Mouse (Mus musculus) forebrain, embryonic 16.5 days (tissue): ENCODE results near the gene Rpl21. TPM values are rescaled to one million over a fixed set of nuclear protein-coding genes. Genes with fewer than 3 reads are reported as not detected.

Experiments
- ATAC-seq: fragments of 200-750 bp; cut with Nextera tagmentation; 2 replicates; pipeline ENCODE4 v1.8.0; 2017; ENCODE audit warnings: mild to moderate bottlenecking, moderate library complexity
- H3K27ac ChIP-seq: fragments of 300-500 bp; sonication (generic); 2 replicates; pipeline ENCODE4 v1.5.1; 2014; ENCODE audit warnings: low read length, control low read depth
- H3K27me3 ChIP-seq: fragments of 300-500 bp; sonication (generic); replicated peaks from 2 replicates; pipeline ENCODE4 v1.6.1; 2014; ENCODE audit warnings: low read length; ENCODE audit not compliant: control insufficient read depth, insufficient read depth
- H3K36me3 ChIP-seq: fragments of 300-500 bp; sonication (generic); 2 replicates; pipeline ENCODE4 v1.6.1; 2014; ENCODE audit not compliant: control insufficient read depth, insufficient read depth
- H3K4me1 ChIP-seq: fragments of 300-500 bp; sonication (generic); replicated peaks from 2 replicates; pipeline ENCODE4 v1.6.1; 2014; ENCODE audit warnings: low read length; ENCODE audit not compliant: control insufficient read depth, insufficient read depth
- H3K4me2 ChIP-seq: fragments of 300-500 bp; sonication (generic); 2 replicates; pipeline ENCODE4 v1.6.1; 2014; ENCODE audit warnings: mild to moderate bottlenecking, low read length, control low read depth
- H3K4me3 ChIP-seq: fragments of 300-500 bp; sonication (generic); replicated peaks from 2 replicates; pipeline ENCODE4 v1.5.1; 2014; ENCODE audit warnings: mild to moderate bottlenecking, low read length, control low read depth
- H3K9ac ChIP-seq: fragments of 300-500 bp; sonication (generic); replicated peaks from 2 replicates; pipeline ENCODE4 v1.6.1; 2014; ENCODE audit warnings: low read depth, low read length, control low read depth
- H3K9me3 ChIP-seq: fragments of 300-500 bp; sonication (generic); 2 replicates; pipeline ENCODE4 v1.6.1; 2016; ENCODE audit warnings: low read length; ENCODE audit not compliant: control insufficient read depth
- WGBS: fragments of 180-500 bp; shearing (Covaris S2); extraction: QIAGEN DNeasy Blood & Tissue Kit; methylation state at CpG from one replicate; pipeline ENCODE4 v1.1.7; 2014; 5-methylcytosine and 5-hydroxymethylcytosine counted together
- polyA plus RNA-seq: library from polyadenylated mRNA; unstranded; fragments of >200 nt; fragmentation: Nextera tagmentation; extraction: Ambion mirVana; gene quantifications from 2 replicates; pipeline ENCODE4 v1.2.1, GENCODE M21; 2015

The Rpl21 gene
- polyA plus RNA-seq, 1 experiment from 2014 or later = 320 TPM

DNA sequence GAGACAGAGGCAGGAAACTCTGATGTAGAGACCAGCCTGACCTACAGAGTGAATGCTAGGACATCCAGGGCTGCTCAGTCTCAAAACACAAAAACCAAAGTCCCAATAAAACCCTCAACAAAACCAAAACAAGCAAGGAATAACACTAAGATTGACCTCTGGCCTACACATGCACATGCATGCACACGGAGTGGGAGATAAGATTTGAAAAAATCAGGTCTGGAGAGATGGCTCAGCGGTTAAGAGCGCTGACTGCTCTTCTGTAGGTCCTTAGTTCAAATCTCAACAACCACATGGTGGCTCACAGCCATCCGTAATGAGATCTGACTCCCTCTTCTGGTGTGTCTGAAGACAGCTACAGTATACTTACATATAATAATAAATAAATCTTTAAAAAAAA, 7.7 kb downstream of the Rpl21 start:
- Histone ChIP-seq H3K4me3 (no peak overlapping the region), H3K9me3 (no peaks in the 10 kb centered on the region), H3K27me3 (no peaks in the 10 kb centered on the region), H3K4me2 (no peak overlapping the region), H3K27ac (no peak overlapping the region), H3K36me3 (peaks cover 14% of the 10 kb centered on the region), H3K9ac (no peak overlapping the region), H3K4me1 (0 out of 2 replicates have a peak, but pooled peaks cover 3% of the 10 kb centered on the region)
- no peak for ATAC-seq
- WGBS = 88% methylated on average over 4 of the region's 4 CpGs

DNA sequence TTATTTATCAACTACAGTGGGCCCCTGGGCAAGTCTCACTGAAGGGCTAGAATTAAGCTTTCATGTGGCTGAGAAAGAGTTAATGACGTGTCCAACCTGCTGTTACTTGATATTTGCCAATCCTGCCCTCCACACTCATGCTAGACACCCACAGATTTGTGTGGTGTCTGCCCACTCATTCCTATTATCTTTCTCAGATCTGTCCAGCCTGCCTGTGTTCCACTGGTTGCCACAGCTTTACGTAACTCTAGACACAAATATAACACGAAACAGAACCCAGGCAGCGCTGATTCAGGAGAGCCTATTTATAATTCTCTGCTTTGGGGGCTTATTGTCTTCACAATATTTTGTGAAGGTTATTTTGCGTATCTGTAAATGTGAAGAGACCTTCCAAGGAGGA, 8.6 kb downstream of the Rpl21 start:
- Histone ChIP-seq H3K27ac (no peak overlapping the region), H3K36me3 (peaks cover 10% of the 10 kb centered on the region), H3K4me3 (no peak overlapping the region), H3K9ac (no peak overlapping the region), H3K4me1 (peaks cover 9% of the 10 kb centered on the region), H3K9me3 (no peaks in the 10 kb centered on the region), H3K4me2 (no peak overlapping the region), H3K27me3 (no peaks in the 10 kb centered on the region)
- WGBS = 92% methylated on average over 5 of the region's 5 CpGs
- no peak for ATAC-seq

GRCm38 (mm10) chr5:146841996-146842395, 9.3 kb downstream of the Rpl21 start:
- Histone ChIP-seq H3K27me3 (no peaks in the 10 kb centered on the region), H3K4me2 (no peak overlapping the region), H3K4me3 (no peak overlapping the region), H3K36me3 (peaks cover 3% of the 10 kb centered on the region), H3K9ac (no peak overlapping the region), H3K9me3 (no peaks in the 10 kb centered on the region), H3K27ac (no peak overlapping the region), H3K4me1 (peaks cover 9% of the 10 kb centered on the region)
- ATAC-seq = no peak
- 89% methylated on average over 4 of the region's 4 CpGs for WGBS

DNA sequence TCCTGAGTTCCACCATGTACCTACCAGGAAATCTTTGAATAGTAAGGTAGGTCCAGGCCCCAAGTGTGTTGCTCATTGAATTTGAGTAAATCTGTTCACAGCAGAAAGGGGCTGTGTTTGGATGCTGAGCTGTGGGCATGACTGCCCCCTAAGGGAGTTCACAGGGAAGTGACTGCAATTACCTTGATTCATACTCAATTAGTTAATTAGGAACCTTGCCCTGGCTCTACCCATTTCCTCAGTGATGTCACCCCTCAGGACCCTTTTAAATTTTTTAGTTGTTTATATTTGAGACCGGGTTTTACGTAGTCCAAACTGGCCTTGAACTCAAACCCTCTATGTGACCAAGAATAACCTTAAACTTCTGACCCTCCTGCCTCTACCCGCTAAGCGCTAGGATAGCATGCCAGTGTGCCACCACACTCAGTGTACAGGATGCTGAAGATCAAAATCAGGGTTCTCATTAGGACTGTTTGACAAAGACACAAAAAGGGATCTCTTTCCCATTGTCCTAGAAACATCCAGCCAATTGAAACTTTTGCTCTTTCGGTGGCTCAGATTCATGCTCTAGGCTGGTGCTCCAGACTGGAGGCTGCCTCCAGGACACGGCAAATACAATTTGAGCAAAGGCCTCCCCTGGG, 11.7 kb downstream of the Rpl21 start:
- peak overlapping the region; percentile 77 for H3K9ac ChIP-seq
- ATAC-seq = peak; percentile 54
- no peaks in the 10 kb centered on the region for H3K9me3 ChIP-seq
- H3K27ac ChIP-seq = peak overlapping the region; percentile 64; the same call in 1 of the 2 replicates
- no peaks in the 10 kb centered on the region for H3K36me3 ChIP-seq
- WGBS = 5% methylated on average over 6 of the region's 6 CpGs
- H3K4me3 ChIP-seq = peak overlapping the region; percentile 77
- peak overlapping the region; percentile 98 for H3K4me2 ChIP-seq
- H3K27me3 ChIP-seq = no peaks in the 10 kb centered on the region
- H3K4me1 ChIP-seq = peaks cover 9% of the 10 kb centered on the region

GRCm38 (mm10) chr5:146844945-146845365, 12.3 kb downstream of the Rpl21 start, which contains the start of gene Rasl11a:
Gene Rasl11a, plus strand, starts transcription at chr5:146845071.
- Histone ChIP-seq H3K9me3 (no peaks in the 10 kb centered on the region), H3K4me2 (peak within 1 kb of the TSS; percentile 98), H3K4me1 (peaks cover 9% of the 10 kb centered on the region), H3K4me3 (peak within 1 kb of the TSS; percentile 77), H3K9ac (peak within 1 kb of the TSS; percentile 77), H3K36me3 (no peaks in the 10 kb centered on the region), H3K27me3 (no peaks in the 10 kb centered on the region), H3K27ac (peak within 1 kb of the TSS; percentile 64; the same call in 1 of the 2 replicates)
- ATAC-seq = peak; percentile 95
- WGBS = under 1% methylated on average over 40 of the region's 40 CpGs

DNA sequence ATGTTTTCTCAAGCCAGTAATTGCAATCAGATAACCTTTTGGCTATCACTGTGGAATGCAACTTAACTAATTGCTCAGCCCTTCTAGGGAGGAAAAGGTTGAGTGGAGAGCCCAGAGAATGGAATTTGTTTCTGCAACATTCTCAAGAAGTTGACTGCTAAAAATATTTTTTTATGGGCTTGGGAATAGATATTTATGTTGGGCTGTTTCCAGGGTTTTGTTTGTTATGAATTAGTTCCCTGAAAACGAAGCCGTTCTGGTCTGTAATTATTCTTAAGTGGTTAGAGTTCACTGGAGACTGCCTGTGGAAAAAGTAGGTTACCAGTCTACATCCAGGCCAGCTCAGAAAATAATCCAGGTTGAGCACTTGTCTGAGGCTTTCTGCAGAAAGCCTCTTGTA, 13.8 kb downstream of the Rpl21 start:
- 76% methylated on average over 2 of the region's 2 CpGs for WGBS
- Histone ChIP-seq H3K27ac (no peak overlapping the region), H3K9me3 (no peaks in the 10 kb centered on the region), H3K9ac (no peak overlapping the region), H3K36me3 (no peaks in the 10 kb centered on the region), H3K4me1 (peaks cover 9% of the 10 kb centered on the region), H3K4me3 (no peak overlapping the region), H3K27me3 (no peaks in the 10 kb centered on the region), H3K4me2 (no peak overlapping the region)
- ATAC-seq = no peak

- no peak for ATAC-seq
- H3K4me1 ChIP-seq = peaks cover 9% of the 10 kb centered on the region
- no peaks in the 10 kb centered on the region for H3K27me3 ChIP-seq
- no peaks in the 10 kb centered on the region for H3K9me3 ChIP-seq
- 93% methylated on average over 4 of the region's 4 CpGs for WGBS
- no peak overlapping the region for H3K9ac ChIP-seq
- H3K36me3 ChIP-seq = no peaks in the 10 kb centered on the region
- H3K4me2 ChIP-seq = no peak overlapping the region
- no peak overlapping the region for H3K4me3 ChIP-seq
- H3K27ac ChIP-seq = no peak overlapping the region
Observed at GRCm38 (mm10) chr5:146848936-146849582, 16.4 kb downstream of the Rpl21 start.

GRCm38 (mm10) chr5:146856106-146856505, 23.4 kb downstream of the Rpl21 start:
- no peak overlapping the region for H3K27ac ChIP-seq
- no peaks in the 10 kb centered on the region for H3K9me3 ChIP-seq
- H3K36me3 ChIP-seq = no peaks in the 10 kb centered on the region
- no peak overlapping the region for H3K4me2 ChIP-seq
- 91% methylated on average over 3 of the region's 3 CpGs for WGBS
- no peak overlapping the region for H3K4me3 ChIP-seq
- H3K27me3 ChIP-seq = no peaks in the 10 kb centered on the region
- no peak overlapping the region for H3K9ac ChIP-seq
- H3K4me1 ChIP-seq = no peaks in the 10 kb centered on the region
- no peak for ATAC-seq

- Histone ChIP-seq H3K4me3 (no peak overlapping the region), H3K4me1 (no peaks in the 10 kb centered on the region), H3K36me3 (no peaks in the 10 kb centered on the region), H3K27me3 (no peaks in the 10 kb centered on the region), H3K9me3 (no peaks in the 10 kb centered on the region), H3K27ac (no peak overlapping the region), H3K4me2 (no peak overlapping the region), H3K9ac (no peak overlapping the region)
- no peak for ATAC-seq
- 93% methylated on average over 8 of the region's 8 CpGs for WGBS
Observed at GRCm38 (mm10) chr5:146857620-146858019, 24.9 kb downstream of the Rpl21 start.
